Mouse (Mus musculus) left cerebral cortex, adult 9 months (tissue): ENCODE measurements around the gene Katnbl1.
"Not testable (repeated sequence)": the region's sequence is repeated elsewhere in the genome, so short reads cannot be mapped to it uniquely, and the experiment has no call there.

Source experiments
- DNase-seq, 2 experiments: peaks; one replicate each; pipeline ENCODE4 v3.0.0; 2022; ENCODE audit warnings: low spot score in 2 of 2

Gene Katnbl1

DNA sequence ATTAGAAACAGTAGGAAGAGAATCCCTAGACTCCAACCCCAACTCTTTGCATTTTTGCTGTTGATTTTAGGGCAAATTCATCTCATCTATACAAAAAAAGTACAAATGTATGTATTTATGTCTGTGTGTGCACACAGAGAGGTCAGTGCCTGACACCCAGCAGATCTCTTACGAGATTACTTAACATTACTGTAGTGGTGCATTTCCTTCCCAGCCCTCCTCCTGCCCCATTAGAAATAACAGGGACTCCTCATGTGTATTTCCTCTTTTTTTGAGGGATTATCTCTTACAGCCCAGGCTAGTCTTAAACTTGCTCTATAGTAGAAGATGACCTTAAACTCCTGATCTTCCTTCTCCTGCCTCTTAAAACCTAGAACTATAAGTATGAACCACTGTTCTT is 13.7 kb downstream of the Katnbl1 start:
- no peak for DNase-seq

DNA sequence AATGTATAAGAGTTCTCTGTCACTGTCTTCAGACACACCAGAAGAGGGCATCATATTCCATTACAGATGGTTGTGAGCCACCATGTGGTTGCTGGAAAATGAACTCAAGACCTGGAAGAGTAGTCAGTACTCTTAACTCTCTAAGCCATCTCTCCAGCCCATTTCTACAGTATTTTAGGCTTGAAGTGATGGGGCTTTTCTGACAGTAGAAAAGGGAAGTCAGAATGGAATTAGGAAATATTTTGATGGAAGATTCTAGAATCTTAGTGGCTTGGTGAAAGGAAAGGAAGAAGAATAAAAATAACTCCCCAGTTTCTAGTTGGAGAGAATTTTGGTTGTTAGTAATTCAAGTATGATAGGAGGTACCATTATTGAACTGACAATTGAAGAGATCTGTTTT is 14.9 kb downstream of the Katnbl1 start:
- no peak for DNase-seq

DNA sequence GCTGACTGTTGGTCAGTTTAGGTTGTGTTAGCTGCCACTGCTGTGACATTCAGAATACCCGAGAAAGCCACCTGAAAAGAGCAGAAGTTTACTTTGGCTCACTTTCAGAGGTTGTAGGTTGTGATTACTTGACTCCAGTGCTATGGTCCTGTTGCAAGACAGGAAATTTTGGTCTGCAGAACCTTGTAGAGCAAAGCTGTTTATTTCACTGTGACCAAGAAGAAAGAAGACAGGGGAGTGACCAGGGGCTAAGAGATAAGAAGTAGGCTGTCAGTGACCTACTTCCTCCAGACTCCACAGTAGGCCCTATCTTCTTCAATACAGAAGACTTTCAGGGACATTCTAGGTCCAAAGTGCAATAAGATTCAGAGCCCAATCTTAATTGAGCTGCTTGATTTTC is 17.6 kb downstream of the Katnbl1 start:
- no peak for DNase-seq

DNA sequence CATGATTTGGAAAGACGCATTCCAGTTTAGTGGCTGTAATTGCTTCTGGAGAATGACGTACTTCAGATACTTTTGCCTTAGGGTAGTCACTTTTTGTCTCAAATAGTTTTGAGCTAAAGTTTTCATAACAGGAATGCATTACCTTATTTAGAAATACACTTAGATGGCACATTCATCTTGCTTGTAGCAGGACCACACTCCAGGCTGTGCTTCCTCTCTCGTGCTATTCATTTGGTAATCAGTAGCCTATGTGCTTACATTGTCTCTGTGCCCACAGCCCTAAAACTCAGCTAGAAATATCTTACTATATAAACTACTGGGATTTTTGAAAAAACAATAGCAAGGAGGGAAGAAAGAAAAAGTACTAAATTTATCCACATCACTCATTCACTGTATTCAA is 28.0 kb downstream of the Katnbl1 start:
- no peak for DNase-seq

DNA sequence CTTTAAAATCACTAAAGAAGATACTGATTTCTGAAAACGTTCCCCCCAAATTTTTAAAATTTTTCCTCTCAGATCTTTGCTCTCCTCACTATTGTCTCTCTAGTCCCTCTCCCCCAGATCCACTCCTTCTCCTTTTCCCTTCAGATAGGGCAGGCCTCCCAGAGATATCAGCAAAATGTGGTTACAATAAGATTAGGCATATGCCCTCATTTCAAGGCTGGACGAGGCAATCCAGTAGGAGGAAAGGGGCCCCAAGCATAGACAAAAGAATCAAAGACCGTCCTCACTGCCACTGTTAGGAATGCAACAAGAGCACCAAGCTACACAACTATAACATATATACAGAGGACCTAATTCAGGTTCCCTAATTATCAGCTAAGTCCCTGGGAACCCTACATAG is 46.3 kb downstream of the Katnbl1 start:
- no peak for DNase-seq

DNA sequence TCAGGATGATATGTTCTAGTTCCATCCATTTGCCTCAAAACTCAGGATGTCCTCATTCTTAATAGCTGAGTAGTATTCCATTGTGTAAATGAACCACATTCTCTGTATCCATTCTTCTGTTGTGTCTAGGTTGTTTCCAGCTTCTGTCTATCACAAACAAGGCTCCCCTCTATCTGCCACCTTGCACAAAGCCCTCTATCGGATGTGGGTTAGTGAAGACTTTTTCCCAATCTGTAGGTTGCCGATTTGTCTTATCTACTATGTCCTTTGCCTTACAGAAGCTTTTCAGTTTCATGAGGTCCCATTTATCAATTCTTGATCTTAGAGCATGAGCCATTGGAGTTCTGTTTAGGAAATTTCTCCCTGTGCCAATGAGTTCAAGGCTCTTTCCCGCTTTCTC is 49.5 kb downstream of the Katnbl1 start:
- not testable (repeated sequence) for DNase-seq

DNA sequence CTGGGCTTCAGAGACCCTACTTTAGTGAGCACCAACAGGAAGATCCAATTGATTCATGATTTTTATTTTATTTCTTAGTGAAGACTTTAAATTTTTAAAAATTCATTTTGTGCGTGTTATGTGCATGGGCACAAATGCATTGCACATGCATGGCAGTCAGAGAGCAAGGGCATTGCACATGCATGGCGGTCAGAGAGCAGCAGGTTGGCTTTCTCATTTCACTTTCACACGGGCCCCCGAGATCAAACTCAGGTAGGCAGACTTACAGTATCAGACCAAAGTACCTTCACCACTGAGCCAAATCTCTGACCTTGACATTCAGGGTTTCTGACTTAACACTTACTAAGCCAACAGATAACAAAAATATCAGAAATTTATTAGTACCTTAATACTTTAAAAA is 50.7 kb downstream of the Katnbl1 start:
- DNase-seq, result no peak

DNA sequence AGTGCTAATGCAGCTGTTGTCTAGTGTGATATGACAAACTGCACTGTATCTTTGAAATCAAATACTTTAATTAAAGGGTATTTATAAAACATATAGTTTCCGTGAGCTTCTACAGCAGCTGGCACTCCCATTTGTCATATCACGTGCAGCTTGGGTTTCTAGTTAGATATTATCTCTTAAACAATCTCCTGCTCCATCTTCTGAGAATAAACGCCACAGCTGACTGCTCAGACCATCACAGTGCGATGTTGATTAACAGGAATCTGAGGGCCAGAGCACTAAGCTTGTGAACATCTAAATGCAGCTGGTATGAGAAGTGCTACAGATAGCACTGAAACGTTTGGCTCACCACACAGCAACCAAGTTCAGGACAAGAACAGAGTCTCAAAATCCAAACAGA is 51.4 kb downstream of the Katnbl1 start:
- DNase-seq, result no peak

DNA sequence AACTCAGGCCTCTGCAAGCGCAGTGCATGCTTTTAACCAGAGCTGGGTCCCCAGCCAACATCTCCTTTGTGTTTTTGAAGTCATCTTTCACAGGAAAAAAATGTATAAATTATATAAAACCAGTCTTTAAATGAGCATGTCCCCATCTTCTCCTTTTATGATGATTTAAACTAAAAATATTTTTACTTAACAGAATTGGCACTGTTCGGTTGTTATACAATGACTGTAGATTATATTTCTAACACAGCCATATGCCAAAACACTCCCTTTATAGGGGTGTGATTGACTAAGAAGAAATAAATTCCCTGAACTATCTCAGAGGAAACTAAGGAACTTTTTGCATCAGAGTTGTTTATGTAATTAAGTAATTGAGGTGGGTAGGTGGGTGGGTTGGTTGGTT is 53.5 kb downstream of the Katnbl1 start:
- peak in 1 of 2 experiments; percentile 15 for DNase-seq

DNA sequence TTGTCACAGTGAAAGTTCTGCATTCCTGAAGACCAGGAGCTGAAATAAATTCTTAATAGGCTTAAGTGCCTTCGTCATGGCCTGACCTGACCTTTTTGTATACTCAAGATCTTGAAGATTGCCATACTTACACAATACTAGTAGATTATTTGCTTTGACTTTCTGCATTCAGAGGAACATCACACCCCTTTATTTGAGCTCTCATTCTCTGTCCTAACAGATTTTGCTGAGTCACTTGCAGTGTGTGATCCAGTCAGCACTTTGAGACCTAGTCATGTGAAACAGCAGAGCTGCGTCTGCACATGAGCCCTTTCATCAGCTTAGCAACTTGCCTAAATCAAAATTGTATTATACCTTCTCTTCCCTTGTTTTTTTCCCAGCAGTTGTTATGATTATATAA is 54.3 kb downstream of the Katnbl1 start:
- no peak for DNase-seq

DNA sequence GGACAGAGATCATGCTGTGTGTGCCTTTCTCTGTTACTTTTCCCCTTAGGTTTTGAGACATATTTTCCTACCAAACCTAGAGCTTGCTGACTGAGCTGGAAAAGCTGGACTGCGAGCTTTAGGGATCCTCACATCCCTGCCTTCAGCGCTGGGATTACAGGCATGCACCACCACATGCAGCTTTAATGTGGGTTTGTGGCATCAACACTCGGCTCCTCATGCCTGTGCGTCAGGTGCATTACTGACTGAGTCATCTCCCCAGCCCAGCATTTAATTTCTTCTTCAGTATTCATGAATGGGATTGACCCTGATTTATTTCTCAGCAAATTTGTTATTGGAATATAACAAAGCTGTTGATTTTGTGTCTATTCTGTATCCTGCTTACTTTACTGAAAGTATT is 57.3 kb downstream of the Katnbl1 start:
- no peak for DNase-seq

DNA sequence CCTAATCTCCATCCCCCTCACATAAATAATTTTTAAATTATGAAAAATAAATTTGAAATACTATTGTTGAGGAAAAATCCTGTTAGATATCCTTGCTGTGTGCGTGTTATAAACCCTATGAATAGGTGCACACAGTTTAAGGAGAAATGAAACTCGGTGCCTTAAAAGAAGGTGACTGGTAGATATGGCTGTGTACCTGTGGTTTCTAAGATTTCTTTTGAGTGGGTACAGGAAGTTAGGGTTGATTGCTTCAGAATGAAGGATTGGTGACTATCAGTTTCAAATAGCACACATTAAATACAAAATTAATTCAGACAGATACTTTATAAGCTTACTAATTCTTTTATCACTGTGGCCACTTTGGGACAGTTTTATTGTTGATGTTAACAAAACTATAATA is 58.6 kb downstream of the Katnbl1 start:
- no peak for DNase-seq

DNA sequence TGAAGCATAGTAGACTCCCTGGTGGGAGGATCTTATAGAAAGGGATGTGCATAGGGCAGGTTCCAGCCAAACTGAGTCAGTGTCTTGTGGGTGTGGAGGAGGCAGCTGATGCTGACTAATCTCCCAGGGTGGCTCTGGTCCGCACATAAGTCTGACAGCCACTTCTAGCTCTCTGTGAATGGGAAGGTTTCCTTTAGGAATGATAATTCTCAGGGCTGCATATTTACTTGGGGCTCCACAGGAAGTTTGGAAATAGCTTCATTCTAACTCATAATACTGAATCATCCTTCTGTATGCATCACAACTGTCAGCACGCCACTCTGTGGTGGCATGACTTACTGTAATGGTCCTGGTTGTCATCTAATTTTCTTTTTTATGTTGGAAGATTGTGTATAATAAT is 64.5 kb downstream of the Katnbl1 start:
- DNase-seq, result peak in 1 of 2 experiments; percentile 34

DNA sequence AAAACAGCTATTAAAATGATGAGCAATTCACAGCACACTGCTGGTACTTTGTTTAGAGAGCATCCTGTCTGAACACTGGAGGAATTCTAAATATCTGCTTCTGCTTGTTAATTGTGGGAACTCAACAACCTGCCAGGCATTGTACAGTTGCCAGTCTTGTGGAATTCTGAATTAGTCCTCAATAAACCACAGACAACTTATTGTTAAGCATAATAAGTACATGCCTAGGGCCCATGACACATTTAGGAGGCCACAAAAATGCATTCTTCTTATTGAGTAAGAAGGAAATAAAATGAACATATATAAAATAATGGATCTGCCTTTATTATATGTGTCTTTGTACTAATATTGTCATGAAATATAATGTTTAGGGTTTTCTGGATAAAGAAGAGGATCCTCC is 66.5 kb downstream of the Katnbl1 start:
- no peak for DNase-seq

DNA sequence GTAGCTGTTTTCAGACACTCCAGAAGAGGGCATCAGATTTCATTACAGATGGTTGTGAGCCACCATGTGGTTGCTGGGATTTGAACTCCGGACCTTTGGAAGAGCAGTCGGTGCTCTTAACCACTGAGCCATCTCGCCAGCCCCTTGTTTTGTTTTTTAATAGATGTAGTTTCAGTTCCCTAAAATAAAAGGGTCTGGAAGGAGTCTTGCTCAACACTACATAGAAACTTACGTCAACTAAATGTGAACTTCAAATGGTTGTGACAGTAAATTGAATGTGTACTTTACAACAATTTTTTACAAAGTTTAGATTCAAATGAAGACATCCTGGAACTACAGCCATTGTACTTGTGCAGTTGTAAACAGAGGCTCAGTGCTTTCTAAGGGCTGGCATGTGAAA is 69.0 kb downstream of the Katnbl1 start:
- not testable (repeated sequence) for DNase-seq

DNA sequence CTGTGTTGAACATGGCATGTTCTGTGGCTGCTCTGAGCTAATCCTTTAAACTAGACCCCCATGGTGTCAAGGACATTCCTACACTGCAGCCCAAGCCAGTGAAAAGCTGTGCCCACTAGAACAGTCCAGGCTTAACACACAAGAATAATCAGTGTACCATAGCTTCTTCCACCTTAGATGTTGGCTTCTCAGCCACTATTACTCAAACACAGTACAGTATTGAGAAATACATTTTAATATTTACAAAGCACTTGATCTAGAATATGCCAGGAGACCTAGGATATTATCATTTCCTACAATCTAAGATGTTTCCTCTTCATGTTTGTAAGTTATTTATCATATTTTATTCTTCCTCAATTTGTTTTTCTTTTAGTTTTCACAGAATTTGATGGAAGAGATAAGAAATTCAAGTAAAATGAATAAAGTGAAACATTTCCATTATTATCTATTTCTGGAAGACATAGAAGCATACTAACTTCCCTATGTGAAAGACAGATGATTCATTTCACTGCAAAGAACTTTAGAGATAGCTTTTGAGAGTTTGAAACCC is 69.6 kb downstream of the Katnbl1 start:
- no peak for DNase-seq

DNA sequence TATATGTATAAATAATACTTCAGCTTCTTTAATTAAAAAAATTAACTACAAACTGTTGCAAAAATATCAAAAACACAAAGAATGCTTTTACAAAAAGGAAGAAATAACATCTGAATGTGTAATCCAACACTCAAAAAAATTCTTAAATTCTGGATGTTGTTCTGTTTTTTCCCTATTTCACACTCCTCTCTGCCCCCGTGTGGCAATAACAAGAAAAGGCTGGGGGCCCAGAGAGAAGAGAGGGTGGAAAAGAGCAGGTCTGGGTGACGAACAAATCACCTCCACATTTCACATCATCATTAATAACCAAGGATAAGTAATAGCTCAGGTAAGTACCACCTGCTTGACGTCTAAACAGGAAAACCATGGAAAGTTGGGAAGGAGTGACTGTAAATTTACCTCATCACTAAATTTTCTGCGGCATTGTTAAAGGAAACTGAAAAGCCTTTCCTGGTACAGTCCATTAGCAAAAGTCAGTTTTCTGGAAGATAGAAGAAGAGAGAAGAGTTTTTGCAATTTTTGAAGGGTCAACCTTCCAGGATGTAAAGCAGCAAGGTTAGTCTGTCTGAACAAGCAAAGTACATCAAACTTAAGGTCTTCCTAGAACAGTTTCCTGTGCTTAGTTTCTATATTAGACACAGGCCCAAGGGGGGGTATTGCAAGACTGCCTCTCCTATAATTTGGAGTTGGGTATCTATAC is 70.7 kb downstream of the Katnbl1 start:
- DNase-seq, result no peak

DNA sequence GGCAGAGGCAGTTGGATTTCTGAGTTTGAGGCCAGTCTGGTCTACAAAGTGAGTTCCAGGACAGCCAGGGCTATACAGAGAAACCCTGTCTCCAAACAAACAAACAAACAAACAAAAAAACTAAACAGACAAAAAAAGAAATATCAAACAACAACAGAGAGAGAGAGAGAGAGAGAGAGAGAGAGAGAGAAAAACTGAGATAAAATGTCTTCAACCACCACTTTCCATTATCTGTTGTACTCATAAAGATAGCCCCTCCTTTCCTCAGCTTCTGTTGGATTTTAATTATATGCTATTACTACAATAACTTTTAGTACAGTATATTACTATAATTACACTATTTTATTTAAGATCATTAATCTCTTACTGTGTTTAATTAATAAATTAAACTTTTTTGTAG is 73.5 kb downstream of the Katnbl1 start:
- DNase-seq, result not testable (repeated sequence)

DNA sequence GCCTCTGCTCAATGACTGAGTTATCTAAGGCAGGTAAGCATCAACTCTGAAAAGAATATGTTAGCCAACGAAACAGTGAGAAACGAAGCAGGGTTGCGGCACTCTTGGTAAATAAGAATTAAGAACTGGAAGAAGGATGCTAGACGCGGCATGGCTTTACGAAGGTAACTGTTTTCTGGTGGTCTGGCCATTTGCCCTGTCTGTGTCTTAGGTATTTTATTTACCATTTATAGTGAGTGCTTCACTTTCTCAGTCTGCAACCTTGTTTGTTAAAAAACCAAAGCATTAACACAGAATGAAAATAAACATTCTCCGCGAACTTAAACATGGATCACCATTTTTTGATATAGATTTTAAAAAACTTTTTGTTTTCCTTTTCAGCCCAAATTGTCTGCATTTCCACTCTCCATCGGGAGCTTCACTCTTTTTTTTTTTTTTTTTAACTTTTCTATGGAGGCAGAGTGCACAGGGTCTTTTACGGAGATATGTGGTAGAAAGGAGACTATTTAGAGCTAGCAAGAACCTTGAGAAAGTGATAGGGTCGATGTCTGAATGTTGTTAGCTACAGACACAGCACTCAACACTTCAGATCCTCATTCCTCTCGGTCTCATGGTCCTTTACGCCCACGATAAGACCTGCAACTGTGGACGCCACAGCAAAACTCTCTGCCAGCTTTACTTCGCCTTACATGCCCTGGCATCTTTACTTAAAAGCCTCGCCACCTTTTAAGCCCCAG is 75.3 kb downstream of the Katnbl1 start:
- DNase-seq, result no peak

DNA sequence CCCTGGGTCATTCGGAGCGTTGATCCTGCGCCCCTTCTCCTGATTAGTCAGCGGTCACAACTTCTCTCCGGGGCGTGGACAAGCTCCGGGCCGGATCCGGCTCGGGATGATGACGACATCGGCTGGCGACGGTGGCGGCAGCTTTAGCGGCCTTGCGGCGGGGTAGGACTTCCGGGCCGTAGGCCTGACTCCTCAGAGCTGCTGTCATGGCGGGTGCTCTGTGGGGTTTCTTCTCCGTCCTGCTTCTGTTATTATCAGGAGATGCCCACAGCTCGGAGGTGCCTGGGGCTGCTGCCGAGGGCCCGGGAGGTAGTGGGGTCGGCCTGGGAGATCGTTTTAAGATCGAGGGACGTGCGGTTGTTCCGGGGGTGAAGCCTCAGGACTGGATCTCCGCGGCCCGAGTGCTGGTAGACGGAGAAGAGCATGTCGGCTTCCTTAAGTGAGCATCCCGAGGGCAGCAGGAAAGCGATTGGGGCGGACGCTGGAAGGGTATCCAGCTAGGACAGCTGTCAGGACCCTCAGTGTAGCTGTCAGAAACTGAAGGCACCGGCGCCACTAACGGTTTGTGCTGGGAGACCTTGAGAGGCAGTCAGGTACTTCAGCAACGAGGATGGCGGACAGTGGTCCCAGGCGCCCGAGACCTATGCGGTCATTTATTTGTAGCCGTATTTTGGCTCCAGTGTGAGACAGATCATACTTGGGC is 76.0 kb downstream of the Katnbl1 start, which contains the start of gene Emc7:
Emc7 (plus strand) TSS at position 136 of the 703 bp plus-strand sequence.
- peak; percentile 82 to 94 for DNase-seq

DNA sequence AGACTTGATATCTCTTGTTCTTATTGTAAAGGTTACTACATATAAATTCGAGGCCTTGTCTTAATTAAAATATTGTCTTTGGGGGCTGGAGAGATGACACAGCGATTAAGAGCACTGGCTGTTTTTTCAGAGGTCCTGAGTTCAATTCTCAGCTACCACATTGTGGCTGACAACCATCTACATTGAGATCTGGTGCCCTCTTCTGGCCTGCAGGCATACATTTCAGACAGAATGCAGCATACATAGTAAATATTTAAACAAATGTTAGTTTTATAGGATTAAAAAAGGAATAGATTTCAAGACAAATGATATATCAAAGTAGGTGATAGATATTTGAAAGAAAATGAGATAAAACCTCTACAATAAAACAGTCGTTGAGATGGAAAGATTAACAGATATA is 81.5 kb downstream of the Katnbl1 start:
- no peak for DNase-seq
